Mouse (Mus musculus): Measurements from ENCODE around the gene Kcnh4. TPM values are rescaled to one million over a fixed set of nuclear protein-coding genes. Genes with fewer than 3 reads are reported as not detected.
A peak's percentile ranks its signal among the peaks of the same experiment; 100 is the strongest.

Gene Kcnh4
- total RNA-seq, 2 experiments from 2014 or later: not detected

- intact Hi-C loops (cut with DNase I): loop anchor here (5.0 kb wide), 1 partner anchor 187 kb away; no protein-coding TSS in a partner anchor
- no peak for DNase-seq
Measured at GRCm38 (mm10) chr11:100769980-100770379, 10.2 kb upstream of the Kcnh4 start.

- DNase-seq: no peak
- intact Hi-C loops (cut with DNase I): loop anchor here (5.0 kb wide), 1 partner anchor 189 kb away; no protein-coding TSS in a partner anchor
Measured at GRCm38 (mm10) chr11:100767871-100768270, 8.1 kb upstream of the Kcnh4 start.

- DNase-seq: no peak
- intact Hi-C loops (cut with DNase I): loop anchor here (5.0 kb wide), 1 partner anchor 191 kb away; no protein-coding TSS in a partner anchor
Measured at GRCm38 (mm10) chr11:100766726-100767125, 7.0 kb upstream of the Kcnh4 start.

- DNase-seq: no peak
- intact Hi-C loops (cut with DNase I): loop anchor here (5.0 kb wide), 1 partner anchor 191 kb away; the partner anchor contains the start of gene Cnp
Measured at GRCm38 (mm10) chr11:100762831-100763230, 3.1 kb upstream of the Kcnh4 start, which contains the start of gene Hcrt. Gene Hcrt (minus strand): TSS chr11:100762931.

GRCm38 (mm10) chr11:100761547-100762045, 1.9 kb upstream of the Kcnh4 start:
- intact Hi-C loops (cut with DNase I): loop anchor here (1.0 to 5.0 kb wide), 2 partner anchors 47 to 189 kb away; partner anchors contain the start of gene Cnp
- peak; percentile 89 to 96 for DNase-seq

- DNase-seq: peak; percentile 62 to 68
- intact Hi-C loops (cut with DNase I): loop anchor here (2.0 kb wide), 1 partner anchor 14 kb away; no protein-coding TSS in a partner anchor
Measured at GRCm38 (mm10) chr11:100758707-100759610, 783 bp downstream of the Kcnh4 start.

GRCm38 (mm10) chr11:100757566-100757965, 2.2 kb downstream of the Kcnh4 start:
- DNase-seq: no peak
- intact Hi-C loops (cut with DNase I): no loop called here

- DNase-seq: no peak
- intact Hi-C loops (cut with DNase I): no loop called here
Measured at GRCm38 (mm10) chr11:100756476-100756875, 3.3 kb downstream of the Kcnh4 start.

- intact Hi-C loops (cut with DNase I): no loop called here
- no peak for DNase-seq
Measured at GRCm38 (mm10) chr11:100754693-100755057, 5.1 kb downstream of the Kcnh4 start.

- intact Hi-C loops (cut with DNase I): no loop called here
- DNase-seq: no peak
Measured at GRCm38 (mm10) chr11:100754021-100754692, 5.6 kb downstream of the Kcnh4 start.

GRCm38 (mm10) chr11:100752294-100752693, 7.4 kb downstream of the Kcnh4 start:
- intact Hi-C loops (cut with DNase I): no loop called here
- no peak for DNase-seq

- intact Hi-C loops (cut with DNase I): no loop called here
- DNase-seq: no peak
Measured at GRCm38 (mm10) chr11:100750127-100750526, 9.6 kb downstream of the Kcnh4 start.

- no peak for DNase-seq
- intact Hi-C loops (cut with DNase I): no loop called here
Measured at GRCm38 (mm10) chr11:100749469-100749868, 10.3 kb downstream of the Kcnh4 start.

GRCm38 (mm10) chr11:100748620-100749019, 11.1 kb downstream of the Kcnh4 start:
- DNase-seq: no peak
- intact Hi-C loops (cut with DNase I): no loop called here

GRCm38 (mm10) chr11:100747114-100747513, 12.6 kb downstream of the Kcnh4 start:
- intact Hi-C loops (cut with DNase I): no loop called here
- DNase-seq: no peak

- intact Hi-C loops (cut with DNase I): no loop called here
- no peak for DNase-seq
Measured at GRCm38 (mm10) chr11:100746546-100746945, 13.2 kb downstream of the Kcnh4 start.

GRCm38 (mm10) chr11:100745085-100745484, 14.7 kb downstream of the Kcnh4 start:
- intact Hi-C loops (cut with DNase I): loop anchor here (2.0 kb wide), 2 partner anchors 14 to 30 kb away; partner anchors contain the start of gene Kcnh4

GRCm38 (mm10) chr11:100741348-100741747, 18.4 kb downstream of the Kcnh4 start:
- intact Hi-C loops (cut with DNase I): no loop called here
- peak; percentile 52 to 73 for DNase-seq

More at GRCm38 (mm10) chr11:100745085-100745484, 14.7 kb downstream of the Kcnh4 start:
- DNase-seq: peak; percentile 48 to 66

GRCm38 (mm10) chr11:100738749-100739148, 21.0 kb downstream of the Kcnh4 start:
- intact Hi-C loops (cut with DNase I): no loop called here
- DNase-seq: no peak

- intact Hi-C loops (cut with DNase I): no loop called here
- peak; percentile 97 to 98 for DNase-seq
Measured at GRCm38 (mm10) chr11:100738066-100738604, 21.6 kb downstream of the Kcnh4 start, which contains the start of gene Rab5c. Gene Rab5c (minus strand): TSS chr11:100738215.
